Mouse (Mus musculus) fat pad, adult 2 months (tissue): ENCODE measurements around the gene Ttll9.

Source experiments
- DNase-seq: peaks from one replicate; pipeline ENCODE4 v3.0.0-alpha.2; 2011; ENCODE audit warnings: low read depth, low spot score; ENCODE audit errors: extremely low read depth

The Ttll9 gene

DNA sequence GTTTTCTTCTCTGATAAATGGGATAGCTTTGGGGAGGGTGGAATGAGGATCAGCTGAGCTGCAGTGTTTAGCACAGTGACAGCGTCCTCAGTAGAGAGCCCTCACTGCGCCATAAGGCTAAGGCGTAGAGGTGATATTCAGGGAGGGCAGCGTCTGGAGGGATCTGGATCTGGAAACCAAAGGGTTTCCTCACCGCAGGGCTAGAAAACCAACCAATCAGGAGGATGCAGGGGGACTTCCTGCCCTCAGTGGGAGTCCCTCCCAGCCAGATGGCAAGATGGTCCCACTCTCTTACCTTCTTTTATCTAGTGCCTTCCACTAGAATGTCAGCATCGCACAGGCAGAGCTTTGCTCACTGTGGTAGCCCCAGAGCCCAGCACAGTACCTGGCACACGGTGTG is 20.5 kb upstream of the Ttll9 start:
- DNase-seq: no peak

DNA sequence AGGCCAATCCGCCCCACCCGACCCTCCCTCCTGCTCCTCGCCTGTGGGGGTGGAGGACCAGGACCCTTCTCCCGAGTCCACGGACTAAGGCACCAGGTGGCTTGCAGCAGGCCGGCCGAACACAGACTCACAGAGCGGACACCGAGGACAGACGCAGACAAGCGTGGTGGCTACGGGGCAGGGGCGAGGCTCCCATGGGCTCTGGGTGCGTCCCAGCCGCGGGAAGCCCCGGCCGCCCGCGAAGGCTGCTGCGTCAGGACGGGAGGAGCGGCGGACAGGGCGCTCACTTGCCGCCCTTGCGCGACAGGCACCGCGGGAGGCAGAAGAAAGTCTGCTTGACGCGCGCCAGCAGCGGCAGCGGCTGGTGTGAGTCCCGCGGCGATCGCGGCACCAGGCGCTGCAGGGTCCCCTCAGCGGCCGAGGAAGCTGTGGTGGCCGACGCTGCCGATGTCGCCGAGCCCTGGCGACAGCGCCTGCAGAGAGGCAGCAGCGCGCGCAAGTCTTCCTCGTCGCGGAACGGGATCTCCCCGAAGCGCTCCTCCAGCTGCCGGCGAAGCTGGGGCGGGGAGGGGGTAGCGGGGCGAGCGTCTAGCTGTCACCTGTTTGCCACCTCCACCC is 19.3 kb upstream of the Ttll9 start:
- no peak for DNase-seq

DNA sequence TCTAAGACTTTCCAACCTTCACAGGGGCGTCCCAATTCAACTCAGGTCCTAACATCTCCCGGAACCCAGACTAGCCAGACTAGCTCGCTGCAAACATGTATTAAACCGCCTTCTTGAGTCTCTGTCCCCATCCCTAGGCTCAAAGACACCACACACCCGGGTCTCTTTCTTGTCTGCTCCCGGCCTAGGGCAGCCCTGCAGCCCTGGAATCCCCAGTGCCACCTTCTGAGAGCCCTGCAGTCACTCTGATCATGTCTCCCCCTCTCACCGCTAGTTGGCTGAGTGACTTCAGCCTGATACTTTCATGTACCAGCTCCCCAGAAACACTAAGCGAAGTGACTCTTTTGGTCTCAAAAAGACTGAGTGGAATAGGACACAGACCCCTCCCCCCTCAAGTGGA is 18.7 kb upstream of the Ttll9 start:
- no peak for DNase-seq

DNA sequence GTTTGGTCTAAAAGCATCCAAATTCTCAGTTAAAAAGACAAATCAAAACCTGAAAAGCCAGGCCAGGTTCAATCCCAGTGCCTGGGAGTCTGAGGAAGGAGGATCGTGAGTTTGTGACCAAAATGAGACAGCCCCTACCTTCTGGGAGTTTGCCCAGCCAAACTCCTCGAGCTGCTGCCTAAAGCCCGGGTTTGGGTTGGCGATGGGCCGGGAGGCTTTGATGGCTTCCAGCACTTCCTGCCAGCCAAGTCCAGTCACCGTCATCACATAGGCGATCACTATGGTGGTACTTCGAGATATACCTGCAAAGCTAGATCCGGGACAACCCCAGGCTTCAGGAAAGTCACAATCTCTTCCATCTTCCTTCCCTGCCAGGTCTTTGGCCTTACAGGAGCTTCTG is 18.3 kb upstream of the Ttll9 start:
- DNase-seq: no peak

DNA sequence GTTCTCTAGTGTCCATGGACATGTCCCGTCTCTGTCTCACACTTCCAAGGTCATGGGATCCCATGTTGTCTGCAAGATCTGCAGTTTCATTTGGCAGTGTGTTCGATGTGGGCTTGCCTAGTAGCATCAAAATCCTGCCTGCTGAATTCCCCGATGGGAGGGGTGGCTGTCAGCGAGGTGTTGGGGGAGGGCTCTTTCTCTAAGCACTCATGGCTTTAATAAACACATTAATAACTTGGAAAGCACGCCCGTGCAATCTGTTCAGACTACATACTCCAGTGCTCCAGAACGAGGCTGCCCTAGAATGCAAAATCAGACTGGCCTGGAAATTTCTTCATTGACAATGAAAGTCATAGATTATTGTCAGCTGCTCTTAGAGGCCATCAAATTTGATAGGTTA is 15.2 kb upstream of the Ttll9 start:
- DNase-seq: no peak

DNA sequence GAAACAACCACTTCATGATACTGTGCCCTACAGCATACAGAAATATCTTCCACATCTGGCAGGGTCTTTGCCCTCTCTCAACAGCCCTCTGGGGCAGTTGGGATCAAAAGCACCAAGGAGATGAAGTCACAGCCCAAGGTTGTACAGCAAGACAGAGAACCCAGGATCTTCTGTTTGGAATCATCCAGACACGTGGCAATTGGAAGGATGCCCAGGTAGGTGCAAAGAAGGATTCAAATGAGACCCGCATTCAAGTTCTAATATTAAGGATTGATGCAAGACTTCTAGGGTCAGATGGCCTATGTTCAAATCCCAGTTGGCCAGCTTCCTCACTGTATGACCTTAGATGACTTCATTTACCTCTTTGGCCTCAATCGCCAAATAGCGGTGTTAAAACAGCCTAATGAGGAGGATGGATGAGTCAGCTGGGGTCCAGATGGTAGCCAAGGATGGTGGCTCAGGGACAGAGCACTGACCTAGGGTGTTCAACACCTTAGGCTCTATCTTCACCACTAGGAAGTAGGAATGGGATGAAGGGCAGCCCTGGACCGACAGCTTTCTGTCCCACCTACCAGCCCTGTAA is 13.8 kb upstream of the Ttll9 start:
- no peak for DNase-seq

DNA sequence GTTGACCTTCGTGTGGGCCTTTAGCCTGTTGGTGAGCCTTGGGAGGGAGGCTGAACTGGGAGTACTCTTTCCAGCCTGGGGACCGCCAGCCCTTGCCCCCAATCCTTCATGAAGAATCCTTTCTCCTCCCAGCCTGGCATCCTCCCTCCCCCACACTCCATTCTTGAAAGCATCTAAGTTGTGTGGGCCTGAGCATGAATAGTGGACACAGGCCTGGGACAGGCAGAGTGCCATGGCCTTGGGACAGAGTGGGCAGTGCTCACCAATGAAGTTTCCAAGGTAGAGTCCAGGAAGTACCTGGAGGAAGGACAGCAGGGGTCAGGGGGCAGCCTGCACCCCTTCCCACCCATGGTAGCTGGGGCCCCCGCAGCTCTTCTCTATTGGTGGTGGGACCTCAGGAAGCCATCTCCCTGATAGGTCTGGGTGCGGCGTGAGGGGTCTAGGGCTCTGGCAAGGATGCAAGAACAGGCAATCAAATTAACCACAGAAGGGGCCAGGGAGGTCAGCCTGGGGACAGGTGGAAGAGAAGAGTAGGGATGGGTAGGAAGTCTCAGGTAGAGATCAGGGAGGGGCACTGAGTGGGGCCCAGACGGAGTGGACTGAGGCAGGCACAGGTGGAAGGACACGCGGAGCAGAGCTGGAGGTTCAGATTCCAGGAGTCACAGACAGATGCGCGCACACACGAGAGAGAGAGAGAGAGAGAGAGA is 11.8 kb upstream of the Ttll9 start:
- DNase-seq: no peak

DNA sequence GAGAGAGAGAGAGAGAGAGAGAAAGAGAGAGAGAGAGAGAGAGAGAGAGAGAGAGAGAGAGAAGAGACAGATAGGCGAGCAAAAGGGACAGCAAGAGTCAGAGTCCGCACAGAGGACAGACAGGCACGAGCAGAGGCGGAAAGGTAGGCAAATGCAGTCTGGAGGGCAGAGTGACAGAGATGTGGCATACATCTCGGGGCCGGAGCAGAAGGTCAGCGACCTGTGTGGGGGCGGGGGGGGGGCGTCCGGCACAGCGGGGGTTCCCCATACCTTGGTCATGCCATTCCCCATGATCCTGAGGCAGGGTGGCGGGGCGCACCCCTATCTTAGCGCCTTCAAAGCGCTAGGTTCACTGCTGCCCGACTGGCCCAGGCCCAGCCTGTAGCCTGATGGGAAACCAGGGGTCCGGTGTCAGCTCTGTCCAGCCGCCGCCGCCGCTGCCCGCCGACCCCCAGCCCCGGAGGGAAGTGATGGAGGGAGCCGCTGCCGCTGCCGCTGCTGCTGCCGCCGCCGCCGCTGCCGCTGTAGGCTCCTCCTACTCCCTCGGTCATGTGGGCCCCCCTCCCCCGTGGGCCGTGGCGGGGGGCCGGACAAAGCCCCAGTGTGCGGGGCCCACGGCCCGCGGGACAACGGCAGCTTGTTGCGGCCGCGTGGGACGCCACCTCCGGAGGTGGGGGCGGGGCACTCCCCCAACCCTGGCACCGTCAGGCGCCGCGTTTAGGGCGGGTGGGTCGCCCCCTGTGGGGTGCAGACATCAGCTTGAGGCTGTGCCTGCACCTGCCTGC is 11.0 kb upstream of the Ttll9 start, which contains the start of gene Dusp15:
Dusp15 (minus strand) TSS at position 634 of the 785 bp plus-strand sequence.
- DNase-seq: no peak

DNA sequence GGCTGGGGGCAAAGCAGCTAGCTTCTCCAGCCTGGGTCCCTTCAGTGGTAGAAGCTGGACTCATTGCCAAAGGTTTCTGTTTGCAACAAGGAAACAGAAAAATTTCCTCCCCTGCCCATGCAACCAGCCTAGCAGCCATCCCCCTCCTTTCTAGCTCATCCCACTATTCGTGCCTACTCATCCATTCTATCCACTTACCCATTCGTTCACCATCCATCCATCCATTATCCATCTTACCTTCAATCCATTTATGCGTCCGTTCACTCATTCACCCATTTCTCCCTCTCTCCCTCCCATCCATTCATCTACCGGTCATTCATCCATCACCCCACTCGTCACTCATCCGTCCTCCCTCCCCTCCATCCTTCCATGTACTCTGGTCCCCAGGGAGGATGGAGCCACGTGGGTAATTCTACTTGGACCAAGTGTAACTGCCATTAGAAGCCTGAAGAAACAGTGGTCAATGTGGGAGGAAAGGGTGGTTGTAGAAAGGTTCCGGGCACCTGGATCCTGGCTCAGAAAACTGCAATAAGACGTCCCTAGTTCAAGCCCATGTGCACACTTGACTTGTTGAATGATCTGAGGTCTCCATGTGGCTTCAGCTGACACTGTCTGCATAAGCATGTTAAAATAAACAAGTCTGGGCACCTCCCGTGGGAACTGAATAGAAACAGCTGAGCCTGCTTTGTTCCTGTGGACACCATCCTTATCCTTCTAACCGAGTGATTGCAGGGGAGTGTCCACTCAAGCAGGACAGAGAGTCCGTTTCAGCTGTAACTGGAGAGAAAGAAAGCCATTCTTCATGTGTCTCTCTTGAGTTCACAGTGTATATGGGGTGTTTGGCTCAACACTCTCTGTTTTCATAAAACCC is 10.2 kb upstream of the Ttll9 start:
- no peak for DNase-seq

DNA sequence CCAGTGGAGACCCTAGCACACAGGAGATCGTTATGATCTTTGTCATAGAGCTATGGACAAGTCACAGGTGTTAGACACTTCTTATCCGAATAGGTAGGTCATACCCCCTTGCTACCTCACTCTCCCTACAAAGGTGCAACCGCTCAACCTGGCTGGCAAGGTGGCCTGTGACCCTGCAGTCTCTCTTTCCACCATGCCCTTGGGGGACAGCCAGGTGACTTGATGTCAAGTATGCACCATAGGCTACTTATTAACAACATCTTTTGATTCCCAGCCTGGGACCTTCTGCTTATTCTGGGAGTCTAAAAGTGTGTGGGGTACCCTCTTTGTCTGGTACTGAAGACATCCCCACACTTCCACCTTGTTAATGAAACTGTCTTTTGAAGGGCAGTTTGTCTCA is 4.2 kb upstream of the Ttll9 start:
- DNase-seq: no peak

DNA sequence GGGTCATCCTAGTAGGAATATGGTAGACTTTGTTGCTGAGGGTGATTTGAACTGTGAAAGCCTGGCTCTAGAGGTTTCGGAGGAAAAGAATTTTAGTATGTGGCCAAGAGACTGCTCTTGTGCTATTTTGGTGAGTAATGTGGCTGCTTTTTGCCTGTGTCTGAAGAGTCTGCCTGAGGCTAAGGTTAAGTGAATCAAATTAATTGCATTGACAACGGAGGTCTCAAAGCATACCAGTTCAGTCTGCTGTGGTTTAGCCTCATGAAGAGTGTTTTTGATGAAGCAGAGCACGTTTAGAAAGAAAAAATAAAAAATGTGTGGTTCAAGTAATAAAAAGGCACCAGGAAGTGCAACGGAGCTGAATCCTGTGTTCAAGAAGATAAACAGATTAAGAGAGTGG is 3.3 kb downstream of the Ttll9 start:
- DNase-seq: no peak

DNA sequence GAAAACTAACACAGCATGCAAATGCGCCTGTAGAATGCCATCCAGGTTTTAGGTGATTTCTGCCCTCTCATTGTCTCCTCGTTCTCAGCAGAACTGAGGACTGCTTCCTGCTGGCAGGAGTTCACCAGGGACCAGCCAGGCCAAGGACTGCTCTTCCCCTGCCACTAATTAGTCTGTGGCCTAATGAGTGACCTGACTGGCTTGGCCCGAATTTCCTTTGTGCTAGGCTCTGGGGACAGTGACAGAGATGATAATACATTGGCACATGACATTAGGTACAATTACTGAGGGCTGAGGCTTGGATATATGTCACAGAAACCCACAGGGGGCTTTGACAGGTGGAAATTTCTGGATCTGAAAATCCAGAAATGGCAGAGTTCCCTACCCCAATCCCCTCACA is 14.7 kb downstream of the Ttll9 start:
- no peak for DNase-seq

DNA sequence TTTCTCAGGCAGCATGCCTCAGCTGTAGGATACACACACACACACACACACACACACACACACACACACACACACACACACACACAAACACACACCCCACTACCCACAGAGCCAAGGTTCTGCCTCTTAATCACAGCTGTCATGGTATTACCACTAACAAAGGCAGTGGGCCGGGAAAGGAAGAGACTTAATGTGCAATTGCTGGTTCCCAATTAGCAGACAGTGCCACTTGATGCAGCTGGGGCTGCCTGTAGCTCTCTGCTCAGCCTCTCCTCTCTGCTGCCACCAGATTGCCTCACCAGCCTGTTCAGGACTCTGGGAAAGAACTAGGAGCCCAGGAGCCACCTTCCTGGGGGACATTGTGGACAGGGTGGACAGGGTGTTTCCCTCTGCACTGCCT is 23.3 kb downstream of the Ttll9 start:
- DNase-seq: no peak

DNA sequence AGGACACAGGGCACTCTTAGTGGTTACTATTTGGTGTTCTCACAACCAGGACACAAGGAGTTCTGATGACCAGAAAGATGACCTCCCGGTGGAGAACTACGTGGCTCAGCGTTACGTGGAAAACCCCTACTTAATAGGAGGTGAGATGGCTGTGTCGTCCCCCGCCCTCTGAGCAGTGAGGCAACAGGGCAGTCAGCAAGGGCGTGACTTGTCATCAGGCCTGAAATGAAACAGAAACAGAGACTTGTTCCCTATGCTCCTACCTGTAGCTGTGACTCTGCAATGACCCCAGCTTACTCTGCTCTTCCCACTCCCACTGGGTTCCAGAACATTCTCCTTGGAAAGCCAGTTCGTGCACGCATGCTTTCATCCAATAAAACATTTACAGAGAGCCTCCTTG is 29.2 kb downstream of the Ttll9 start:
- DNase-seq: no peak

DNA sequence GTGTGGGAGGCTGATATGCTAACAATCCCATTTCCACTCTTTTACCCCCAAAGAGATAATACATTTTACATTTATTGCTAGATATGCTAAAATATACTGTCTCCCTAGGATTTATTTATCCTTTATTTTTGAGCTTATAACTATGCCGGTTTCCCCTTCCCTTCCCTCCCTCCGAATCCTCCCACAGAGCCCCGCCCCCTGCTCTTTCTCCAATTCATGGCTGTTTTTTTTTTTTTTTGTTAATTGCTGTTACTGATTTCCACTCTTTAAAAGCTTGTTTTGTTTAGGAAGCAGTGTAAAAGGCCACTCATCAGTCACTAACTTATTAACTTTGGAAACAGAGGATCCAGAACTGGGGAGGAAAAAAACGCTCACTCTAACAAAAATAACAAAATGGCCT is 34.8 kb downstream of the Ttll9 start:
- DNase-seq: no peak

DNA sequence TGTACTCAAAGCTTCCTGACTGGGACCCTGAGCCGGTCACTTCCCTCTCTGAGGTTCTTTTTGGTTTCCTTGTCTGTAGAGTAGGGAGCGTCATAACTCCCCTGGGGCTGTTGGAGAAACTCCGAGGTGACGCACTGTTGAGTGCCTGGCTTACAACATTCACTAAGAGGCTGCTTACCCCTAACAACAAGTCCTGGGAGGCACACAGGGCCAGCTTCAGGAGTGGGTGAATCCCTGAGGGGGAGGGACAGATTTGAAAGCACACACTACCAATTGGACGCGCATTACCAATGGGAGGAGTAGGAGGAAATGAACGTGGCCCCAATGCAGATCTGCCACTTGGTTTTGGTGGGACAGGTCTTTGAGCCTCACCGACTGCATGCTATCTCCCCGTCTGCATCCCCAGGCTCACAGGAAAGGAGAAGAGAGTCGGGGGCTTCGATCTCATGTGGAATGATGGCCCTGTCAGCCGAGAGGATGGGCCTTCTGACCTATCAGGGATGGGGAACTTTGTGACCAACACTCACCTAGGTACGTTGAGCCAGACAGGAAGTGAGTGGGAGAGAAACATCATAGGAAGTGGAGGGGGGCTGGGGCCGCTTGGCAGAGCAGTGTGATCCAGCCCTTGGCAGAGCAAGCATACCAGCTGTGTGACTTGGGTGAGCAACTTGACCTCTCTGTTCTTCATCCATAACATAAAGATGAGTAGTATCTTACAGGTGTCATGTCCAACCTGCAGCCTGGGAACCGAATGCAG is 40.4 kb downstream of the Ttll9 start:
- no peak for DNase-seq

DNA sequence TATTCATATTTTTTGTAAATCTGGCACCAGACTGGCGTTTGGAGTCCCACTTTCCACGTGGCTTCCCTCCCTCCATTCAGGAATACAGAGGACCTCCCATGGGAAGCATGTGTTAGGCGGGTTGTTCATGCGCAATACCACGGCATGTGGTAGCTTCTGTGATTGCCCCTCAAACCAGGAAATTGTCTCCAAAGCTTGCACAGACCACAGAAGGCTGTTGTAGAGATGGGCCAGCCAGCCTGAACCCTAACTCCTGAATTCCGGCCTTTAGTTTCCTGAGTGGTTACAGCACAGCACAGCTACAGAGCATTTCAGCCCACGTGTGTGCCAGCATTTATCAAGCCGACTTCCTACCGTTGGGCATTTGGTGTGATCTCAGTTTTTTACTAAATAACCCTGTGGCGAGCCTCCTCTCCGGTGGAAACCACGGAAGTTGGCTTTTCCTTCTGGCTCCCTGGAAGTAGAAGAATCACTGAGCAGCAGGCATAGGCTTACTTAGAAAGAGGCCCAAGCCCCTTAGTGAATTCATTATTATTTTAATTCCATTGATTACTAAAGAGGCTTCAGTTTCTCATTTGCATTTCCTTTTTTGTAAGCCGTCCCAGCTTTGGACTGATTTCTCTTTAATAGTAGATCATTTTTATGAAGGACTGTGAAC is 41.5 kb downstream of the Ttll9 start:
- DNase-seq: no peak

DNA sequence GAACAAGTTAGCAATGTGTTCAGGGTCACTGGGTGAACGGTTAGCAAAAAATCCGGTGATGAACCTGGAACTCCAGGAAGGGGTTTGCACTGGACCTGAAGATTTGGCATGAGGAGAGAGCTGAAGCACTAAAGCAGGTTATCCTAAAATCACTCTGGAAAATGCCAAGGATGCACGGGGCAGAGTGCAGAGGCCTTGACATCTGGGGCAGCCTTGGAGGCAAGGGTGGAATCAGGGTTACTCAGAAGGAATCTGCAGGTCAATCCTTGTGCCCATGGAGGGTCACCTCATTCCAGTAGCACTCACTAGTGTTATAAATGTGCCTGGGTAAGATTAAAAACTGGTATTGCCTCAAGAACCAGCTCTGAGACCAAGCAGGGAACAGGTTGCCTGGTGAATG is 43.7 kb downstream of the Ttll9 start:
- DNase-seq: no peak

DNA sequence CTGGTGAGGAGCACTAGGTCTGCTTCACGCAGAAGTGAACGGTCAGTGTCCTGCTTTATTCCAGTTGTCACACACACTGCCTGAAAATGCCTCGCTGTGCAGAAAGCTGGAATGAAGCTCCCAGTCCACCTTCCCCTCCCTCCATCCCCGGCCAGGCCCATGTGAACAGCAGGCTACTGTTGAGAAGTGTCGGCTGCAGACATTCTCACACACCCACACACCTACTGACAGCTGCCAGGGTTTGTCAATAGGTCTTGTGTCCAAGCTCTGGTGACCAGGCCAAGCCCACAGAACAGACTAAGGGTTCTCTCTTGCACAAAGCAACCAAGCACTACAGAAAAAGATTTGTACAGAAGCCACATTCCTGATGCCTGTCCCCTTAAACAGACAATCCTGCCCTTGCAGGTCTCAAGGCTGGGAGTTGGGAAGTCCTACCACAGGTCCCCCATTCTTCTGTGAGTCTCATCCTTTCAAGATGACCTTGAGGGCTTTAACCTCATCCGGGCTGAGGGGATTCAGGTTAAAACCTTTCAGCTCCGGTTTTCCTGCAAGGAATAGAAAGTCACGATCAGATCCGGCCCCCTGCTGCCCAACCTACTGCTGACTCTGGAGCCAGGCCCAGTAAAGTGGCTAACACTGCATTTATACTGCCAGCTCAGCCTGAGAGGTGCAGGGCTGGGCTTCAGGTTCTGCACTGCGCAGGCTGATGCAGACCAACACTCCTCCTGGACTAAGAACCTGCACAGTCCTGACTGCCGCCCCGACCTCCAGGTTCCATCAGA is 47.1 kb downstream of the Ttll9 start:
- peak; percentile 4 for DNase-seq
